Mouse (Mus musculus) layer of hippocampus, adult 11-12 months (tissue): ENCODE results near the gene 4930558C23Rik.
"Not testable (repeated sequence)": the region's sequence is repeated elsewhere in the genome, so short reads cannot be mapped to it uniquely, and the experiment has no call there.

Source experiments
- DNase-seq: peaks from one replicate; pipeline ENCODE4 v3.0.0; 2022; ENCODE audit warnings: low spot score

4930558C23Rik gene

GRCm38 (mm10) chr3:95402741-95403140 lies at the start of gene 4930558C23Rik:
TSS of gene 4930558C23Rik (minus strand) at chr3:95402841.
- no peak for DNase-seq

DNA sequence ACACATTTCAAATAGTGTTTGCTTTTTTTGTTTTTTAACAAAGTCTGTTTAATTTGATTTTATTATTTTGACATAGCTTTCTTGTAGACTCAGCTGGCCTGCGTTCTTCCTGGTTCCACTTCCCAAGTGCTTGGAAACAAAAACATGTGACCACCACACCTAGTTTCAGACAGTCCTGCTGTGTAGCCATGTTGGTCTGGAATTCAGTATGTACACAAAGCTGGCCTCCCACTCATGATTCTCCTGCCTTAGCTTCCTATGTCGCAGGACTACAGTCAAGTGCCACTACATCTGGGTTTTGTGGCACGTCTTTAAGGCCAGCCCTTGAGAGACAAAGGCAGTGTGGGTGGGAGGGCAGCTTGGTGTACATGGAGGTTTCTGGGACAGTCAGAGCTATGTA lies 48.3 kb upstream of the 4930558C23Rik start:
- DNase-seq: no peak

GRCm38 (mm10) chr3:95450408-95450807 lies 47.8 kb upstream of the 4930558C23Rik start:
- peak; percentile 22 for DNase-seq

DNA sequence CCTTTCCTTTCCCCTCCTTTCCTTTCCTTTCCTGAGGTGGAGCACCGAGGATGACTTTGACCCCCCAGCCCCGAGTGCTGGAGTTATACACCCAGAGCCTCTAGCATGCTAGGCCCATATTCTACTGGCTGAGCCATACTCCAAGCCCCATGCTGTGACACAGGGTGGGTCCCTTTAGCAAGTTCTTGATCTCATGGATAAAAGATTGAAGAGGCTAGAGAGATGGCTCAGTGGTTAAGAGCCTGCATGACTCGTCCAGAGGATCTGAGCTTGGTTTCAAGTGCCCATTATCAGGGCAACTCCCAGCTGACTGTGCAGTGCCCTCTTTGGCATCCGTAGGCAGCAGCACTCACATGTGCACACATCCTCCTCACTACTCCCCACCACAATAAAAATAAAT lies 42.7 kb upstream of the 4930558C23Rik start:
- no peak for DNase-seq

DNA sequence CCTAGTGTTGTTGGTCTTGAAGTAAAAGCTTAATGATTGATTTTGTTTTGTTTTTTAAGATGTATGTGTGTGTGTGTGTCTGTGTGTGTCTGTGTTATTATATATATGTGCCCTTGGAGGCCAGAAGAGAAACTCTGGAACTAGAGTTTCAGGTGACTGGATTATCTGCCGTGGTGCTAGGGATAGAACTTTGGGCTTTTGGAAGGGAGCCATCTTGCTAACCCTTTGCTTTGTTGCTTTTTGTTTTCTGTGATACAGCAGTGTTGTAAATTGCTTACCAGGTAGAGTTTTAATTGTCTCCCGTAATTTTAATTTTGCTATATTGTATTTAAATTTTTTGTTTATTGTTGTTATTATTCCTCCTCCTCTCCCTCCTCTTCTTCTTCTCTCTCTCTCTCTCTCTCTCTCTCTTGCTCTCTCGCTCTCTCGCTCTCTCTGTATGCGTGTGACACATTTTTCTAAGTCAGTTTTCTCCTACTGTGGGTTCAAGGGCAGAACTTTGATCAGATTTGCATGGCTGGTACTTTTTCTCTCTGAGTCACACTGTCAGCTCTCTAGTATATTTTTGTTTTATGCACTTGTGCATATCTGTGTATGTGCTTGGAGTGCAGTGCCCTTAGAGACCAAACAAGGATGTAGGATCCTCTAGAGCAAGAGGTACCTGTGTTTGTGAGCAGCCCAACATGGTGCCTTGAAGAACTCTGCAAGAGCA lies 39.9 kb upstream of the 4930558C23Rik start:
- DNase-seq: no peak

DNA sequence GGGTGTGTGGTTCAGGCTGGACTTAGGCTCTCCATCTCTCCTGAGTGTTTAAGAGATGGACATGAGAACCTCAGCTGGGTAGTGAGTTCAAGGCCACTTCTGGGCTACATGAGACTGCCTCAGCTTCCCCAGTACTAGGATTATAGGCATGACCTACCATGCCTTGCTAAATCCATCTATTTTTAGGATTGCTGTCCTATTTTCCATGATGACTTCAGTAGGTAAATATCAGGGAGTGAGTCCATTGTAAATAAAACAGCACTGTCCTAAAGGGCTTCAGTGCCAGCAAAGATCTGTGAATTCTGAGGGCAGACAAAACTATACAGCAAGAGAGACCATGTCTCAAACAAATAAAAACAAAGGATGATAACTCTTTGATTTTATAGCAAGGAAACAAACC lies 37.0 kb upstream of the 4930558C23Rik start:
- no peak for DNase-seq

DNA sequence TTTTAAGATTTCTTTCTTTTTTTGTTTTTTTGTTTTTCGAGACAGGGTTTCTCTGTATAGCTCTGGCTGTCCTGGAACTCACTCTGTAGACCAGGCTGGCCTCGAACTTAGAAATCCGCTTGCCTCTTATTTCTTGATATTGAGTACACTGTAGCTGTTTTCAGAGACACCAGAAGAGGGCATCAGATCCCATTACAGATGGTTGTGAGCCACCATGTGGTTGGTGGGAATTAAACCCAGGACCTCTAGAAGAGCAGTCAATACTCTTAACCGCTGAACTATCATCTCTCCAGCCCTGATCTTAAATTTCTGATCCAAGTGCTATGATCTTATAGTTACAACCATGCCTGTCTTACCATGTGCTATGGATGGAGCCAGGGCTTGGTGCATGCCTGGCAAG lies 36.0 kb upstream of the 4930558C23Rik start:
- not testable (repeated sequence) for DNase-seq

GRCm38 (mm10) chr3:95435561-95435960 lies 32.9 kb upstream of the 4930558C23Rik start:
- no peak for DNase-seq

DNA sequence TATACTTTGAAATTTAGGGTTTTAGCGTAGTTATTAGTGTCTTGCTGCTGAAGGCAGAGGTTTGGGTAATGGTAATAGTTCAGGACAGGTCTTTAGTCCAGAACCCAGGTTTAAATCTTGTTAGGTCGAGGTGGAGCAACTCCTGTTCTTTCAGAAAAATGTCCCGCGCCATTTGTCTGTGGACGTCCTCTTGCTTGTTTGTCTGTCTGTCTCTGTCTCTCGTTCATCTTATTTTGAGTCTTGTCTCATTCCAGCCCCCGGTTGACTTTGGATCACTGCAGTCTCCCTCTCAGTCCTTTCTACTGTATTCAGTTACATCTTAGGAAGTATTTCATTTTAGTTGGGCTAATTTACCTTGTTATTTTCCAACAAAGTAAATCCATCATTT lies 32.3 kb upstream of the 4930558C23Rik start:
- DNase-seq: no peak

- peak; percentile 92 for DNase-seq
Measured at GRCm38 (mm10) chr3:95434136-95434982, 31.7 kb upstream of the 4930558C23Rik start, which contains the start of gene Arnt. TSS of gene Arnt (plus strand) at chr3:95434388.

- DNase-seq: no peak
Measured at GRCm38 (mm10) chr3:95433301-95433915, 30.8 kb upstream of the 4930558C23Rik start.

DNA sequence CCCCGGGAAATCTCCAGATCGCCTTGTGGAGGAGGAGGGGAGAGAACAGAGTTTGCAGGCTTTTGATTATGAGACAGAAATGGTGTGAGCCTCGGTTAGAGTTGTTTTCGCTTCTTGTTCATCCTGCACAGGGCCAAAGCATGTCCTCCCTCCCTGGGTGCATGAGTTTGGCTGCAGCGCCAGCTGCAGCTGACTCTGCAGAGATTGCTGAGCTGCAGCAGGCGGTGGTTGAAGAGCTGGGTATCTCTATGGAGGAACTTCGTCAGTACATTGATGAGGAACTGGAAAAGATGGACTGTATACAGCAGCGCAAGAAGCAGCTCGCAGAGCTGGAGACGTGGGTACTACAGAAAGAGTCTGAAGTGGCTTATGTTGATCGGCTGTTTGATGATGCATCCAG lies 25.8 kb upstream of the 4930558C23Rik start:
- DNase-seq: not testable (repeated sequence)

- peak; percentile 18 for DNase-seq
Measured at GRCm38 (mm10) chr3:95427891-95428238, 25.2 kb upstream of the 4930558C23Rik start.

DNA sequence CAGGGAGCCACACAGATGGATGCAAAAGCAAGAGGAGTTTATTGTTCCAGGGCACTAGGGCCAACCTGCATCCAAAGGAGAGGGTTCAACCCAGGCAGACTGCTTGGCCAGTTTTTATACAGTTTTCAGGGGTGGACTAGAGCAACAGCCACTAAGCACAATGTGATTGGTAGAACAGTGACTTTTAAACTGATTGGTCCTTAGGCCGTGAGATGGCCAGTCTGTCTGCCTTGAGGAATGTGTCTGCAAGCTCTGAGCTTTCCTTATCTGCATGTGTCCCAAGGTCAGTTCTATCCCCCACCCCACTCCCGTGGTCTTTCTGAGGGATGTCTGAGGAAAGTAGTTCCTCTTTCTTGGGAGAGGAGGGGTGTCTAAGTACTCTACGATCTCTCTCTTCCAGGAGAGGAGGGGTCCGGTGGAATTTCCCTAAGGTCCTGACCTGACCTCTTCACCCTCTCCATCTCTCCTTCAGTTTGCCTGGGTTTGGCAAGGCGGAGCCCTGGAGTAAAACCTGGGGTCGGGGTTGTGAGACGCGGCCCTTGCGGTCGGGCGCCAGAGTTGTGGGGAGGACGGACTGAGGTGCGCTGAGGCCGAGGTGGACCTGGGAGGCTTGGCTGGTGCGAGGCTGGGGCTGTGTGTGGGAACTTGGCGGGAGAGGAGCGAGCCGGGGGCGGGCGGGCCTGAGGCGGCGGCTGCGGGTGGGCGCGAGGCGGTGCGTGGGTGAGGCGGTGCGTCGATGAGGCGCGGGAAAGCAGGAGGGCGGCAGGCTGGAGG lies 24.7 kb upstream of the 4930558C23Rik start:
- not testable (repeated sequence) for DNase-seq

- DNase-seq: not testable (repeated sequence)
Measured at GRCm38 (mm10) chr3:95426476-95426875, 23.8 kb upstream of the 4930558C23Rik start.

DNA sequence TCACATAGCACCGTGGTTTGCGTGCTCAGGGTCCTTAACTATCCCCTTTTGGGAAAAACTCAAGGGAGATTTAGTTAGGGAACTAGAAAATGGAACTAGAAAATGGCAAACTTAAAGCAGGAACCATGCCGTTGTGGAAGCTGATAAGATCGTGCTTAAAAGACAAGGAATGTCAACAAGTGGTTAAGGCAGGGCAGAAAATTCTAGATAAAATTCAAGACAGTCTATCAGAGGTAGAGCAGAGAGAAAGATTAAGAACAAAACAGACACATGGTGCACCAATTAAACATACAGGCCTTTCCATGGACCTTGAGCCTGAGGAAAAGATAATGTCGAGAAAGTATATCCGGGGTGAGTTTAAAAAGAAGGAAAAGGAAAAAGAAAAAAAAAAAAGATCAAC lies 15.2 kb upstream of the 4930558C23Rik start:
- DNase-seq: no peak

DNA sequence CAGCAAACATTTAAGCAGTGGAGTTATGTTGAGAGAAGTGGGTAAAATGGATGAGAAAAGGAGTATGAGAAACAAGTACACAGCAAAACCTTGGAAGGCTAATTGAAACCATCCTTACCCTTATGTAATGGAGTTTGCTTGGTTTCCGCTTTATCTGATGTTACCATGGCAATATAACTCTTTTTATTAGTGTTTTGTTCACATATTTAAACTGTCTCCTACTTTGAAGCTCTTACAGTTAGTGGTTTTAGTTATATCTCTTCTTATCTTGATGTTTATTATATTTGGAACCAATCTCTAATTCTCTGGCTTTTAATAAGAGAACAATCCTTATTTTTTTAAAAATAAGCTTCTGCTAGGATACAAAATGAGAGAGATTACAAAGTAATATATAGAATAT lies 9.6 kb upstream of the 4930558C23Rik start:
- no peak for DNase-seq

DNA sequence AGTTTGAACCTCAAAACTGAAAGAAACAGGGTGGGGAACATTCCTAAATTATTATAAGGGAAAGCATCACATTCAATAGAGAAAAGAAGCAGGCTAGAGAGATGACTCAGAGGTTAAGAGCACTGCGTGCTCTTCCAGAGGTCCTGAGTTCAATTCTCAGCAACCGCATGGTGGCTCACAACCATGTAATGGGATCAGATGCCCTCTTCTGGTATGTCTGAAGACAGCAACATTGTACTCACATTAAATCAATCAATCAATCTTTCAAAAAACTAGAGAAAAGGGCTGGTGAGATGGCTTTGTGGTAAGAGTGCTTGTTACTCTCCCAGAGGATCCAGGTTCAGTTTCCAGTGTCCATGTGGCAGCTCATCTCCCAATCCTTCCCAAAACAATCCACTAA lies 6.2 kb upstream of the 4930558C23Rik start:
- no peak for DNase-seq

DNA sequence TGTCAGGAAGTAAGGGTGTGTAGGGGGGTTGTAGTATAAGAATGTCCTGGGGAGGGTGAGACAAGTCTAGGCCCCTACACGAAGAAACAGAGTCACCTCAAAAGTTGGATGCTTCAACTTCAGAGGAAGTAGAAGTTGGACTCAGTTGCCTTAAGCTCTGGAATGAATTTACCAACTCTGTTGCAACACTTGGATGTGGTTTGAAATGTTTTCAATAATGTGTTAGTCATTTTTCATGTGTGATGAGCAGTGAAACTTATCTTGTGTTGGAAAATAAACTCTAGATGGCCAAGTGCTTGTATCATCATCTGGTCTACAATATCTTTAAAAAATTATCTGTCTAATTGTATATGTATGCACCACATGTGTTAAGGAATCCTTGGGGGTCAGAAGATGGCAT lies 5.1 kb upstream of the 4930558C23Rik start:
- no peak for DNase-seq

GRCm38 (mm10) chr3:95394385-95394784 lies 8.3 kb downstream of the 4930558C23Rik start:
- no peak for DNase-seq

DNA sequence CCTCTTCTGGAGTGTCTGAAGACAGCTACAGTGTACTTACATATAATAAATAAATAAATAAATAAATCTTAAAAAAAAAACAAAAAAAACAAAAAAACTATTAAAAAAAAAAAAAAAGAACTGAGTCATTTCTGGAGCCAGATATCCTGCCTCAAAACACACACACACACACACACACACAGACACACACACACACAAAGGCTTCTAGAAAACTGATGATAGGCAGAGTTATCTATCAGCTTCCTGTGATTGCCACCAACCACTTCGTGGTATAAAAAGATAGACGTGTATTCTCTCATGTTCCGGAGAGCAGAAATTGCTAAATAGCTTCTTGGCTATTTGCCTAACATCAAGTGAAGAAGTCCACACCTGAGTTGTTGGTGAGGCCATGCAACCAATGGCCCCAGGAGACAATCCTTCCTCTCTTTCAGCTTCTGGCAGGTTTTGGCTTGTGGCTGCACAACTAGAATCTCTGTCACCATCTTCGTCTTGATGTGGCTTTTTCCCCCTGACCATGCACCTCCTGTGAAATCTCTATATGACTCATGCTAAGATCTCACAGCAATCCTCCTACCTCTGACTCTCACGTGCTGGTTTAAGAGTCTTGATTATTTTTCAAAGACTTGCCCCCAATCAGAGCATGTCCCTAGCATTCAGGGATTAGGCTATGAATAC lies 17.1 kb downstream of the 4930558C23Rik start:
- no peak for DNase-seq

DNA sequence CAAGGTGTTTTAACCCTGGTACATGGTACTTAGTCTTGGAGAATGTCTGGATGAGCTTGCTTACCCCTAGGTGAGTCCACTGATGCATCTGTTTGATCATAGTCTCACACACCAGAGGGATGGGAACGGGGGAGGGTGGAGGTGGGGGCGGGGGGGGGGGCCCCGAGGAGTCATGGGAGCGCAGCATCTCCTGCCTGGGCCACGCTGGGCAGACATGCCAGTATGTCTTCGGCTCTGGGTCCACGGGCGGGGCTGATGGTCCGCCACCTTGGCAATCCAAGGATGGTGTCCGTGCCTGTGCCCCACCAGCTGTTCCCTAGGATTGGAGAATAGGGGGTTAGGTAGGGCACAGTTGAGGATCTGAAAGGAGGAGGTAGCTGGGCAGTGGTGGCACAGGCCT lies 29.4 kb downstream of the 4930558C23Rik start:
- DNase-seq: no peak
